Mouse (Mus musculus): ENCODE measurements at regions not wholly inside any gene's neighbourhood (a gene's known extent, or its start where the extent isn't known, plus 50 kb on each side); places are given as distances from the start of the nearest gene placed in this dataset.

GRCm38 (mm10) chr12:79970981-79971390, 141.8 kb downstream of the Zfp36l1 start:
- Histone ChIP-seq H3K4me1 (ENCODE audit: control insufficient read depth, insufficient read depth, low read length) (peaks cover 38% of the 10 kb centered on the region), H3K36me3 (ENCODE audit: control insufficient read depth, insufficient read depth, low read length) (no peaks in the 10 kb centered on the region), H3K79me2 (replicated peaks; ENCODE audit: control insufficient read depth, insufficient read depth, low read length) (no peaks in the 10 kb centered on the region), H3K4me3 (no peak overlapping the region), H3K9ac (ENCODE audit: low read depth, low read length) (no peak overlapping the region), H3K27me3 (ENCODE audit: control insufficient read depth, insufficient read depth, low read length) (no peaks in the 10 kb centered on the region), H3K27ac (peak overlapping the region; percentile 76)
- DNase-seq: peak in 1 of 2 experiments; percentile 27
- intact Hi-C loops (cut with DNase I): no loop called here
- WGBS: 62% methylated on average over 5 of the region's 5 CpGs
- TF ChIP-seq CTCF (IDR thresholded peaks at IDR 0.05) (no peak), POLR2A (IDR thresholded peaks at IDR 0.05; ENCODE audit: insufficient read depth, low read depth, low read length) (no peak), EP300 (IDR thresholded peaks at IDR 0.05; ENCODE audit: insufficient read depth, low read depth, low read length) (no peak)

- 24% methylated on average over 13 of the region's 13 CpGs for WGBS
Observed at GRCm38 (mm10) chr12:79970227-79970901, 142.4 kb downstream of the Zfp36l1 start.

GRCm38 (mm10) chr12:79969346-79970226, 143.2 kb downstream of the Zfp36l1 start:
- peak; percentile 53 to 65 for DNase-seq

More at GRCm38 (mm10) chr12:79970227-79970901, 142.4 kb downstream of the Zfp36l1 start:
- no peak overlapping the region for H3K4me3 ChIP-seq
- TF ChIP-seq POLR2A (IDR thresholded peaks at IDR 0.05; ENCODE audit: insufficient read depth, low read depth, low read length) (0 out of 2 replicates have a peak, but pooled peaks have one; percentile 22), CTCF (IDR thresholded peaks at IDR 0.05) (no peak)
- no peaks in the 10 kb centered on the region for H3K36me3 ChIP-seq (ENCODE audit: control insufficient read depth, insufficient read depth, low read length)
- no peaks in the 10 kb centered on the region for H3K79me2 ChIP-seq (replicated peaks; ENCODE audit: control insufficient read depth, insufficient read depth, low read length)
- peak; percentile 59 to 68 for DNase-seq
- H3K4me1 ChIP-seq (ENCODE audit: control insufficient read depth, insufficient read depth, low read length): peaks cover 40% of the 10 kb centered on the region
- no peaks in the 10 kb centered on the region for H3K27me3 ChIP-seq (ENCODE audit: control insufficient read depth, insufficient read depth, low read length)
- peak overlapping the region; percentile 76 for H3K27ac ChIP-seq
- peak overlapping the region; percentile 46 for H3K9ac ChIP-seq (ENCODE audit: low read depth, low read length)
- intact Hi-C loops (cut with DNase I): no loop called here

GRCm38 (mm10) chr12:79968676-79969075, 144.1 kb downstream of the Zfp36l1 start:
- intact Hi-C loops (cut with DNase I): loop anchor here (5.0 to 10.0 kb wide), 3 partner anchors 94 to 614 kb away; no protein-coding TSS in a partner anchor
- H3K4me3 ChIP-seq: no peak overlapping the region
- TF ChIP-seq CTCF (IDR thresholded peaks at IDR 0.05): no peak
- TF ChIP-seq EP300 (IDR thresholded peaks at IDR 0.05; ENCODE audit: insufficient read depth, low read depth, low read length): no peak
- TF ChIP-seq POLR2A (IDR thresholded peaks at IDR 0.05; ENCODE audit: insufficient read depth, low read depth, low read length): no peak
- H3K27ac ChIP-seq: peak overlapping the region; percentile 76
- DNase-seq: peak in 1 of 2 experiments; percentile 22
- no peak overlapping the region for H3K9ac ChIP-seq (ENCODE audit: low read depth, low read length)
- peaks cover 36% of the 10 kb centered on the region for H3K4me1 ChIP-seq (ENCODE audit: control insufficient read depth, insufficient read depth, low read length)
- H3K79me2 ChIP-seq (replicated peaks; ENCODE audit: control insufficient read depth, insufficient read depth, low read length): no peaks in the 10 kb centered on the region
- peaks cover 3% of the 10 kb centered on the region; the same call in 1 of the 2 replicates for H3K36me3 ChIP-seq (ENCODE audit: control insufficient read depth, insufficient read depth, low read length)
- no peaks in the 10 kb centered on the region for H3K27me3 ChIP-seq (ENCODE audit: control insufficient read depth, insufficient read depth, low read length)
- 73% methylated on average over 3 of the region's 3 CpGs for WGBS

More at GRCm38 (mm10) chr12:79969346-79970226, 143.2 kb downstream of the Zfp36l1 start:
- Histone ChIP-seq H3K27me3 (ENCODE audit: control insufficient read depth, insufficient read depth, low read length) (no peaks in the 10 kb centered on the region), H3K4me1 (ENCODE audit: control insufficient read depth, insufficient read depth, low read length) (peaks cover 37% of the 10 kb centered on the region), H3K79me2 (replicated peaks; ENCODE audit: control insufficient read depth, insufficient read depth, low read length) (no peaks in the 10 kb centered on the region), H3K4me3 (no peak overlapping the region), H3K36me3 (ENCODE audit: control insufficient read depth, insufficient read depth, low read length) (peaks cover 3% of the 10 kb centered on the region; the same call in 1 of the 2 replicates), H3K27ac (peak overlapping the region; percentile 76), H3K9ac (ENCODE audit: low read depth, low read length) (peak overlapping the region; percentile 45)
- 87% methylated on average over 3 of the region's 3 CpGs for WGBS
- TF ChIP-seq EP300 (IDR thresholded peaks at IDR 0.05; ENCODE audit: insufficient read depth, low read depth, low read length) (no peak), CTCF (IDR thresholded peaks at IDR 0.05) (peak; percentile 69)
- intact Hi-C loops (cut with DNase I): loop anchor here (5.0 to 10.0 kb wide), 3 partner anchors 93 to 615 kb away; no protein-coding TSS in a partner anchor

GRCm38 (mm10) chr12:79967491-79968255, 145.1 kb downstream of the Zfp36l1 start:
- peaks cover 3% of the 10 kb centered on the region; the same call in 1 of the 2 replicates for H3K36me3 ChIP-seq (ENCODE audit: control insufficient read depth, insufficient read depth, low read length)
- H3K79me2 ChIP-seq (replicated peaks; ENCODE audit: control insufficient read depth, insufficient read depth, low read length): no peaks in the 10 kb centered on the region
- H3K4me3 ChIP-seq: no peak overlapping the region
- intact Hi-C loops (cut with DNase I): loop anchor here (5.0 to 10.0 kb wide), 3 partner anchors 95 to 613 kb away; no protein-coding TSS in a partner anchor
- WGBS: 69% methylated on average over 11 of the region's 11 CpGs
- no peak overlapping the region for H3K9ac ChIP-seq (ENCODE audit: low read depth, low read length)
- DNase-seq: no peak
- no peaks in the 10 kb centered on the region for H3K27me3 ChIP-seq (ENCODE audit: control insufficient read depth, insufficient read depth, low read length)
- H3K27ac ChIP-seq: peak overlapping the region; percentile 68
- TF ChIP-seq EP300 (IDR thresholded peaks at IDR 0.05; ENCODE audit: insufficient read depth, low read depth, low read length): no peak
- no peak for TF ChIP-seq CTCF (IDR thresholded peaks at IDR 0.05)
- no peak for TF ChIP-seq POLR2A (IDR thresholded peaks at IDR 0.05; ENCODE audit: insufficient read depth, low read depth, low read length)
- peaks cover 34% of the 10 kb centered on the region for H3K4me1 ChIP-seq (ENCODE audit: control insufficient read depth, insufficient read depth, low read length)

All from heart, adult 2 months (tissue).